Mouse (Mus musculus) left cerebral cortex, postnatal 4 days (tissue): ENCODE measurements around the gene Ddx27. TPM values are rescaled to one million over a fixed set of nuclear protein-coding genes. Genes with fewer than 3 reads are reported as not detected.
"Not testable (repeated sequence)": the region's sequence is repeated elsewhere in the genome, so short reads cannot be mapped to it uniquely, and the experiment has no call there.

Experiments
- DNase-seq: peaks from one replicate; pipeline ENCODE4 v3.0.0-alpha.2; 2022
- intact Hi-C: fragments of 180-260 bp; cut with DNase I; formaldehyde crosslinking; loops from one replicate; pipeline ENCODE4 v1.15.1; 2025
- total RNA-seq, 2 experiments: library from RNA; stranded (reverse); gene quantifications; 2 replicates each; pipeline ENCODE4 v1.2.3; 2021

The Ddx27 gene
- total RNA-seq: 10 to 100 TPM; 44.2 to 46.4 TPM

- peak; percentile 92 for DNase-seq
- intact Hi-C loops: no loop called here
Observed at GRCm38 (mm10) chr2:167014702-167015381, at the start of gene Ddx27. Ddx27 (plus strand) TSS chr2:167015193.

- no peak for DNase-seq
- intact Hi-C loops: no loop called here
Observed at GRCm38 (mm10) chr2:166973153-166973552, 41.8 kb upstream of the Ddx27 start.

- DNase-seq: no peak
- intact Hi-C loops: no loop called here
Observed at GRCm38 (mm10) chr2:166974177-166974872, 40.7 kb upstream of the Ddx27 start.

GRCm38 (mm10) chr2:166976356-166976755, 38.6 kb upstream of the Ddx27 start:
- intact Hi-C loops: no loop called here
- DNase-seq: no peak

GRCm38 (mm10) chr2:166977490-166977889, 37.5 kb upstream of the Ddx27 start:
- intact Hi-C loops: no loop called here
- DNase-seq: no peak

GRCm38 (mm10) chr2:166980161-166980560, 34.8 kb upstream of the Ddx27 start:
- no peak for DNase-seq
- intact Hi-C loops: no loop called here

GRCm38 (mm10) chr2:166983351-166983894, 31.6 kb upstream of the Ddx27 start:
- intact Hi-C loops: no loop called here
- DNase-seq: no peak

- intact Hi-C loops: no loop called here
Observed at GRCm38 (mm10) chr2:166990861-166991260, 24.1 kb upstream of the Ddx27 start.

GRCm38 (mm10) chr2:166991945-166992344, 23.0 kb upstream of the Ddx27 start:
- DNase-seq: no peak
- intact Hi-C loops: no loop called here

More at GRCm38 (mm10) chr2:166990861-166991260, 24.1 kb upstream of the Ddx27 start:
- DNase-seq: no peak

GRCm38 (mm10) chr2:166995021-166995795, 19.8 kb upstream of the Ddx27 start:
- intact Hi-C loops: loop anchor here (5.0 kb wide), 1 partner anchor 38 kb away; no protein-coding TSS in a partner anchor
- DNase-seq: peak; percentile 46

GRCm38 (mm10) chr2:166995796-166996532, 19.0 kb upstream of the Ddx27 start, which contains the start of gene Stau1:
Stau1 (minus strand) TSS chr2:166996299.
- intact Hi-C loops: loop anchor here (5.0 kb wide), 1 partner anchor 39 kb away; no protein-coding TSS in a partner anchor

GRCm38 (mm10) chr2:166996533-166996894, 18.5 kb upstream of the Ddx27 start:
- no peak for DNase-seq
- intact Hi-C loops: loop anchor here (5.0 kb wide), 1 partner anchor 39 kb away; no protein-coding TSS in a partner anchor

More at GRCm38 (mm10) chr2:166995796-166996532, 19.0 kb upstream of the Ddx27 start, which contains the start of gene Stau1:
- DNase-seq: peak; percentile 99

- intact Hi-C loops: no loop called here
- no peak for DNase-seq
Observed at GRCm38 (mm10) chr2:167001486-167001885, 13.5 kb upstream of the Ddx27 start.

GRCm38 (mm10) chr2:167004099-167004854, 10.7 kb upstream of the Ddx27 start:
- intact Hi-C loops: no loop called here
- DNase-seq: peak; percentile 51

GRCm38 (mm10) chr2:167006355-167006754, 8.6 kb upstream of the Ddx27 start:
- no peak for DNase-seq
- intact Hi-C loops: no loop called here

- DNase-seq: peak; percentile 65
- intact Hi-C loops: no loop called here
Observed at GRCm38 (mm10) chr2:167007001-167007491, 7.9 kb upstream of the Ddx27 start.

- DNase-seq: peak; percentile 47
- intact Hi-C loops: not testable (repeated sequence)
Observed at GRCm38 (mm10) chr2:167007565-167007964, 7.4 kb upstream of the Ddx27 start.

- DNase-seq: no peak
- intact Hi-C loops: no loop called here
Observed at GRCm38 (mm10) chr2:167009483-167009882, 5.5 kb upstream of the Ddx27 start.

GRCm38 (mm10) chr2:167010546-167010945, 4.4 kb upstream of the Ddx27 start:
- no peak for DNase-seq
- intact Hi-C loops: no loop called here
